7 mouse cellular contexts compared by ENCODE assay signal in the genomic region with DNA sequence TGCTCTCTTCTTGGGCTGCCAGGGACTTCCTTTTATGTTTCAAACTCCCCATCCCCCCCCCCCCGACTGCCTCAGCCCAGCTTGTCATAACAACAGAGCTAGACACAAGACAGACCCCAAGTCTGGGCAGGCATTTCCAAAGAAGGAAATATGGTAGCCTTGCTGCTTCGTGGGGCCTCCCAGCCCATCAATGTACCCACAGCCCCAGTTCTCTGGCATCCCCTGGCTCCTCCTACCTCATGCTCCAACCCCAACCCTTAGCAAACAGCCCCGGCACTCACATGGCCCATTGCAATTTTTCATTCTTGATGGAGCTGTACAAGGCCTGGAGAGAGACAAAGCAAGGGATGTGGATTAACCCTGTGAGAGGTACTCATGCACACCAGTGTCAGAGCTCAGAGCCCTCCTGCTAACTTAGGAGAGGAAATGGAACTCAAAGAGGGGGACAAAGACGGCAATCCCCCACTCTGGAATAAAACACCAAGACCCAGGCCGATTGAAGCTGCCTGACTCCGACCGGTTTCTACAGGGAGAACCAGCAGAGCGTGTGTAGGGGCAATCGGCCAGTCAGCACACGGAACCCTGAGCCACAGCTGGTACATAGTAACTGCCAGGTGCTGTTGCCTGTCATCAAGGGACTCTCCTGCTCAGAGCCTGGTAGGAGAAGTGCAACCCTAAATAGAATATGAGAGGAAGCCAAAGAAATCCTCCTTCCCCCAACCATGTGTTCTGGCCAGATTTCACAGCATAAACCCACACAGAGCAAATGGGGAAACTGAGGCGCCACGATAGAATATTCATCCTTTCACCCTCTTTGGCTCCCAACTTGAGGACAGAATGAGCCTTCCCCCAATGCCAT. TPM values are rescaled to one million over a fixed set of nuclear protein-coding genes. Genes with fewer than 3 reads are reported as not detected.
DNase-seq lines count a peak whose midpoint lies in the region; ATAC-seq and TF ChIP-seq lines count a peak whose summit lies in the region.

No protein-coding gene starts in this region.

- H3K4me2 ChIP-seq in lung, embryonic 14.5 days = peak overlapping the region; percentile 72
- no peak overlapping the region for H3K4me2 ChIP-seq in lung, postnatal 0 days (replicated peaks; ENCODE audit: low read depth, low read length)
- H3K4me2 ChIP-seq in intestine, embryonic 15.5 days (replicated peaks) = peak overlapping the region; percentile 77
- peak overlapping the region; percentile 71 for H3K4me2 ChIP-seq in midbrain, embryonic 13.5 days (replicated peaks)

- no peaks in the 10 kb centered on the region for H3K4me1 ChIP-seq in lung, embryonic 14.5 days (ENCODE audit: insufficient read depth)
- H3K4me1 ChIP-seq in lung, postnatal 0 days (ENCODE audit: insufficient read depth, low read depth, low read length) = 0 out of 2 replicates have a peak, but pooled peaks cover 6% of the 10 kb centered on the region
- H3K4me1 ChIP-seq in embryonic facial prominence, embryonic 10.5 days = peaks cover 44% of the 10 kb centered on the region
- H3K4me1 ChIP-seq in intestine, embryonic 15.5 days (replicated peaks) = peaks cover 49% of the 10 kb centered on the region
- peaks cover 56% of the 10 kb centered on the region for H3K4me1 ChIP-seq in midbrain, embryonic 13.5 days (replicated peaks)

- TF ChIP-seq CTCF in lung, embryonic 14.5 days (IDR thresholded peaks at IDR 0.05; ENCODE audit: low read depth) = no peak
- TF ChIP-seq CTCF in lung, postnatal 0 days (IDR thresholded peaks at IDR 0.05) = no peak

- no peak for TF ChIP-seq EP300 in lung, postnatal 0 days (IDR thresholded peaks at IDR 0.05)

- peaks cover 4% of the 10 kb centered on the region; the same call in 1 of the 2 replicates for H3K36me3 ChIP-seq in lung, embryonic 14.5 days (ENCODE audit: insufficient read depth)
- peaks cover 12% of the 10 kb centered on the region for H3K36me3 ChIP-seq in lung, postnatal 0 days (ENCODE audit: insufficient read depth, low read length)
- H3K36me3 ChIP-seq in embryonic facial prominence, embryonic 10.5 days (replicated peaks) = peaks cover 11% of the 10 kb centered on the region
- H3K36me3 ChIP-seq in intestine, embryonic 15.5 days = peaks cover 7% of the 10 kb centered on the region; the same call in 1 of the 2 replicates
- H3K36me3 ChIP-seq in midbrain, embryonic 13.5 days = peaks cover 34% of the 10 kb centered on the region

- peaks cover 72% of the 10 kb centered on the region for H3K27me3 ChIP-seq in lung, embryonic 14.5 days (ENCODE audit: insufficient read depth, low read length)
- peaks cover 65% of the 10 kb centered on the region for H3K27me3 ChIP-seq in lung, postnatal 0 days (replicated peaks; ENCODE audit: insufficient read depth, low read length)
- peaks cover 100% of the 10 kb centered on the region for H3K27me3 ChIP-seq in embryonic facial prominence, embryonic 10.5 days (replicated peaks; ENCODE audit: low read depth, poor library complexity, severe bottlenecking)
- H3K27me3 ChIP-seq in intestine, embryonic 15.5 days (replicated peaks) = peaks cover 58% of the 10 kb centered on the region
- peaks cover 84% of the 10 kb centered on the region for H3K27me3 ChIP-seq in midbrain, embryonic 13.5 days

- no peak overlapping the region for H3K9ac ChIP-seq in lung, embryonic 14.5 days
- no peak overlapping the region for H3K9ac ChIP-seq in lung, postnatal 0 days (replicated peaks; ENCODE audit: low read depth)
- H3K9ac ChIP-seq in intestine, embryonic 15.5 days = peak overlapping the region; percentile 66
- peak overlapping the region; percentile 81; the same call in 1 of the 2 replicates for H3K9ac ChIP-seq in midbrain, embryonic 13.5 days (replicated peaks)

- peak; percentile 16; the same call in 1 of the 2 replicates for ATAC-seq in lung, embryonic 14.5 days (ENCODE audit: insufficient read depth)
- ATAC-seq in lung, postnatal 0 days = no peak
- ATAC-seq in intestine, embryonic 15.5 days = peak; percentile 65
- no peak for ATAC-seq in midbrain, embryonic 13.5 days

- WGBS in lung, embryonic 14.5 days = 44% methylated on average over 12 of the region's 12 CpGs
- 49% methylated on average over 12 of the region's 12 CpGs for WGBS in lung, postnatal 0 days
- WGBS in embryonic facial prominence, embryonic 10.5 days = 55% methylated on average over 12 of the region's 12 CpGs
- WGBS in intestine, embryonic 15.5 days = 27% methylated on average over 12 of the region's 12 CpGs
- WGBS in midbrain, embryonic 13.5 days = 51% methylated on average over 12 of the region's 12 CpGs

- H3K9me3 ChIP-seq in lung, embryonic 14.5 days (ENCODE audit: low read depth, low read length) = no peaks in the 10 kb centered on the region
- no peaks in the 10 kb centered on the region for H3K9me3 ChIP-seq in lung, postnatal 0 days (ENCODE audit: low read length)
- H3K9me3 ChIP-seq in embryonic facial prominence, embryonic 10.5 days = no peaks in the 10 kb centered on the region
- no peaks in the 10 kb centered on the region for H3K9me3 ChIP-seq in intestine, embryonic 15.5 days
- no peaks in the 10 kb centered on the region for H3K9me3 ChIP-seq in midbrain, embryonic 13.5 days

- H3K4me3 ChIP-seq in lung, embryonic 14.5 days (ENCODE audit: low read depth, low read length) = peak overlapping the region; percentile 46; the same call in 1 of the 2 replicates
- H3K4me3 ChIP-seq in lung, postnatal 0 days (ENCODE audit: low read depth, low read length) = no peak overlapping the region
- H3K4me3 ChIP-seq in embryonic facial prominence, embryonic 10.5 days = peak overlapping the region; percentile 56; the same call in 1 of the 2 replicates
- H3K4me3 ChIP-seq in intestine, embryonic 15.5 days (replicated peaks) = peak overlapping the region; percentile 54
- H3K4me3 ChIP-seq in midbrain, embryonic 13.5 days (replicated peaks) = peak overlapping the region; percentile 55

- no peak for DNase-seq in lung, embryonic 14.5 days
- DNase-seq in lung, postnatal 0 days (ENCODE audit: low spot score) = no peak
- DNase-seq in embryonic facial prominence, embryonic 10.5 days (ENCODE audit: low spot score) = peak; percentile 32
- no peak for DNase-seq in kidney, postnatal 25 days
- no peak for DNase-seq in kidney, adult 9 months

- H3K27ac ChIP-seq in lung, embryonic 14.5 days (ENCODE audit: low read depth) = peak overlapping the region; percentile 42; the same call in 1 of the 2 replicates
- H3K27ac ChIP-seq in lung, postnatal 0 days (ENCODE audit: low read length) = no peak overlapping the region
- H3K27ac ChIP-seq in embryonic facial prominence, embryonic 10.5 days (replicated peaks) = no peak overlapping the region
- peak overlapping the region; percentile 85 for H3K27ac ChIP-seq in intestine, embryonic 15.5 days
- no peak overlapping the region for H3K27ac ChIP-seq in midbrain, embryonic 13.5 days

RNA-seq across cellular contexts. Expression of gene Psd, which starts 11.0 kb away (rescaled TPM):
- 9.9 and 10.5 TPM in 2 replicates for polyA plus RNA-seq in lung, embryonic 14.5 days (2014; fragmentation: Nextera tagmentation; extraction: Ambion mirVana)
- polyA plus RNA-seq in lung, postnatal 0 days (2015; fragmentation: Nextera tagmentation; extraction: Ambion mirVana) = 2.7 and 4.9 TPM in 2 replicates
- polyA plus RNA-seq in embryonic facial prominence, embryonic 10.5 days (2016; fragmentation: Nextera tagmentation; extraction: Ambion mirVana) = 2.5 and 3.5 TPM in 2 replicates
- polyA plus RNA-seq in intestine, embryonic 15.5 days (2015; fragmentation: Nextera tagmentation; extraction: Ambion mirVana) = 34.8 and 36.2 TPM in 2 replicates
- polyA plus RNA-seq in midbrain, embryonic 13.5 days (2015; fragmentation: Nextera tagmentation; extraction: Ambion mirVana) = 61.7 and 69.0 TPM in 2 replicates

RNA-seq across cellular contexts. Expression of gene Nfkb2, which starts 11.9 kb away (rescaled TPM):
- polyA plus RNA-seq in lung, embryonic 14.5 days (2014; fragmentation: Nextera tagmentation; extraction: Ambion mirVana) = 7.7 TPM in 2 replicates
- 12.5 and 21.1 TPM in 2 replicates for polyA plus RNA-seq in lung, postnatal 0 days (2015; fragmentation: Nextera tagmentation; extraction: Ambion mirVana)
- 5.6 and 5.7 TPM in 2 replicates for polyA plus RNA-seq in embryonic facial prominence, embryonic 10.5 days (2016; fragmentation: Nextera tagmentation; extraction: Ambion mirVana)
- polyA plus RNA-seq in intestine, embryonic 15.5 days (2015; fragmentation: Nextera tagmentation; extraction: Ambion mirVana) = 10.0 and 10.3 TPM in 2 replicates
- 1.8 and 2.3 TPM in 2 replicates for polyA plus RNA-seq in midbrain, embryonic 13.5 days (2015; fragmentation: Nextera tagmentation; extraction: Ambion mirVana)

RNA-seq across cellular contexts. Expression of gene Fbxl15, which starts 12.0 kb away (rescaled TPM):
- 12.6 and 13.1 TPM in 2 replicates for polyA plus RNA-seq in lung, embryonic 14.5 days (2014; fragmentation: Nextera tagmentation; extraction: Ambion mirVana)
- 12.9 and 13.0 TPM in 2 replicates for polyA plus RNA-seq in lung, postnatal 0 days (2015; fragmentation: Nextera tagmentation; extraction: Ambion mirVana)
- polyA plus RNA-seq in embryonic facial prominence, embryonic 10.5 days (2016; fragmentation: Nextera tagmentation; extraction: Ambion mirVana) = 17.1 and 17.2 TPM in 2 replicates
- 15.6 and 16.7 TPM in 2 replicates for polyA plus RNA-seq in intestine, embryonic 15.5 days (2015; fragmentation: Nextera tagmentation; extraction: Ambion mirVana)
- polyA plus RNA-seq in midbrain, embryonic 13.5 days (2015; fragmentation: Nextera tagmentation; extraction: Ambion mirVana) = 40.8 and 44.2 TPM in 2 replicates

RNA-seq across cellular contexts. Expression of gene Cuedc2, which starts 22.5 kb away (rescaled TPM):
- polyA plus RNA-seq in lung, embryonic 14.5 days (2014; fragmentation: Nextera tagmentation; extraction: Ambion mirVana) = 132 and 145 TPM in 2 replicates
- 94.9 and 99.9 TPM in 2 replicates for polyA plus RNA-seq in lung, postnatal 0 days (2015; fragmentation: Nextera tagmentation; extraction: Ambion mirVana)
- polyA plus RNA-seq in embryonic facial prominence, embryonic 10.5 days (2016; fragmentation: Nextera tagmentation; extraction: Ambion mirVana) = 204 and 208 TPM in 2 replicates
- polyA plus RNA-seq in intestine, embryonic 15.5 days (2015; fragmentation: Nextera tagmentation; extraction: Ambion mirVana) = 126 and 138 TPM in 2 replicates
- polyA plus RNA-seq in midbrain, embryonic 13.5 days (2015; fragmentation: Nextera tagmentation; extraction: Ambion mirVana) = 290 TPM in 2 replicates

RNA-seq across cellular contexts. Expression of gene Mfsd13a, which starts 24.9 kb away (rescaled TPM):
- polyA plus RNA-seq in lung, embryonic 14.5 days (2014; fragmentation: Nextera tagmentation; extraction: Ambion mirVana) = 9.9 and 11.6 TPM in 2 replicates
- polyA plus RNA-seq in lung, postnatal 0 days (2015; fragmentation: Nextera tagmentation; extraction: Ambion mirVana) = 6.4 and 6.6 TPM in 2 replicates
- polyA plus RNA-seq in embryonic facial prominence, embryonic 10.5 days (2016; fragmentation: Nextera tagmentation; extraction: Ambion mirVana) = 8.0 and 8.4 TPM in 2 replicates
- polyA plus RNA-seq in intestine, embryonic 15.5 days (2015; fragmentation: Nextera tagmentation; extraction: Ambion mirVana) = 13.5 and 14.2 TPM in 2 replicates
- polyA plus RNA-seq in midbrain, embryonic 13.5 days (2015; fragmentation: Nextera tagmentation; extraction: Ambion mirVana) = 7.8 and 9.2 TPM in 2 replicates

Comparison
In these comparisons a context has a peak if more than half of its experiments do, and no peak if none do; other contexts are left out.
1. ATAC-seq: peak in lung, embryonic 14.5 days (single experiment) and intestine, embryonic 15.5 days (single experiment); none in lung, postnatal 0 days (single experiment) and midbrain, embryonic 13.5 days (single experiment).
2. H3K27ac ChIP-seq: peak in lung, embryonic 14.5 days (single experiment) and intestine, embryonic 15.5 days (single experiment); none in lung, postnatal 0 days (single experiment), embryonic facial prominence, embryonic 10.5 days (single experiment) and midbrain, embryonic 13.5 days (single experiment).
3. H3K9ac ChIP-seq: peak in intestine, embryonic 15.5 days (single experiment) and midbrain, embryonic 13.5 days (single experiment); none in lung, embryonic 14.5 days (single experiment) and lung, postnatal 0 days (single experiment).